Mouse (Mus musculus): ENCODE data around the gene Eef1a2.

GRCm38 (mm10) chr2:181193044-181193443, 36.2 kb upstream of the Eef1a2 start:
- TF ChIP-seq EP300 (IDR thresholded peaks at IDR 0.05; ENCODE audit: insufficient read depth, low read depth, low read length) (no peak), CTCF (IDR thresholded peaks at IDR 0.05) (no peak)

All from heart, adult 2 months (tissue).